Mouse (Mus musculus) large intestine, adult 2 months (tissue): ENCODE data around the gene Il15ra. TPM values are rescaled to one million over a fixed set of nuclear protein-coding genes. Genes with fewer than 3 reads are reported as not detected.

Source experiments
- DNase-seq: peaks from one replicate; pipeline ENCODE4 v3.0.0-alpha.2; 2012; ENCODE audit warnings: low read depth, low spot score
- WGBS: fragments of 180-500 bp; shearing (Covaris S2); methylation state at CpG from one replicate; pipeline ENCODE4 v1.1.7; 2018; 5-methylcytosine and 5-hydroxymethylcytosine counted together
- polyA plus RNA-seq: library from polyadenylated mRNA; depleted of rRNA; stranded (reverse); fragments of >200 nt; gene quantifications from 2 replicates; pipeline ENCODE4 v1.2.3, GENCODE M21; 2012; rRNA removed

The Il15ra gene
- polyA plus RNA-seq = 27.5 and 39.0 TPM in 2 replicates

- DNase-seq = peak; percentile 61
- WGBS = under 1% methylated on average over 37 of the region's 37 CpGs
These were observed at the start of gene Il15ra for GRCm38 (mm10) chr2:11705201-11706025. TSS of gene Il15ra (plus strand) at chr2:11705290.

GRCm38 (mm10) chr2:11657581-11657980 is 47.5 kb upstream of the Il15ra start:
- no peak for DNase-seq
- WGBS = 81% methylated on average over 2 of the region's 2 CpGs

- WGBS = 15% methylated on average over 2 of the region's 2 CpGs
These were observed 45.8 kb upstream of the Il15ra start for GRCm38 (mm10) chr2:11659263-11659662.

GRCm38 (mm10) chr2:11662143-11662906 is 42.8 kb upstream of the Il15ra start:
- no peak for DNase-seq
- 78% methylated on average over 6 of the region's 6 CpGs for WGBS

More at GRCm38 (mm10) chr2:11659263-11659662, 45.8 kb upstream of the Il15ra start:
- DNase-seq = no peak

- no peak for DNase-seq
- WGBS = 88% methylated on average over 1 of the region's 1 CpGs
These were observed 42.2 kb upstream of the Il15ra start for GRCm38 (mm10) chr2:11662907-11663230.

GRCm38 (mm10) chr2:11663961-11664360 is 41.1 kb upstream of the Il15ra start:
- peak; percentile 54 for DNase-seq

GRCm38 (mm10) chr2:11664367-11664766 is 40.7 kb upstream of the Il15ra start:
- 46% methylated on average over 6 of the region's 6 CpGs for WGBS
- DNase-seq = no peak

More at GRCm38 (mm10) chr2:11663961-11664360, 41.1 kb upstream of the Il15ra start:
- 3% methylated on average over 10 of the region's 10 CpGs for WGBS

GRCm38 (mm10) chr2:11664806-11665205 is 40.3 kb upstream of the Il15ra start:
- no peak for DNase-seq
- 74% methylated on average over 4 of the region's 4 CpGs for WGBS

GRCm38 (mm10) chr2:11665326-11665725 is 39.8 kb upstream of the Il15ra start:
- no peak for DNase-seq
- 78% methylated on average over 3 of the region's 3 CpGs for whole genome bisulfite sequencing

GRCm38 (mm10) chr2:11672144-11672543 is 32.9 kb upstream of the Il15ra start:
- WGBS = 22% methylated on average over 3 of the region's 3 CpGs
- no peak for DNase-seq

GRCm38 (mm10) chr2:11679626-11680025 is 25.5 kb upstream of the Il15ra start:
- WGBS = 58% methylated on average over 7 of the region's 7 CpGs
- DNase-seq = no peak

- WGBS = 57% methylated on average over 4 of the region's 4 CpGs
- no peak for DNase-seq
These were observed 22.4 kb upstream of the Il15ra start for GRCm38 (mm10) chr2:11682712-11683111.

- 62% methylated on average over 4 of the region's 4 CpGs for WGBS
- DNase-seq = no peak
These were observed 18.6 kb upstream of the Il15ra start for GRCm38 (mm10) chr2:11686512-11686911.

- WGBS = 12% methylated on average over 3 of the region's 3 CpGs
- no peak for DNase-seq
These were observed 17.7 kb upstream of the Il15ra start for GRCm38 (mm10) chr2:11687436-11687835.

GRCm38 (mm10) chr2:11690201-11690890 is 14.7 kb upstream of the Il15ra start:
- WGBS = 68% methylated on average over 8 of the region's 8 CpGs
- DNase-seq = no peak

GRCm38 (mm10) chr2:11693352-11693751 is 11.7 kb upstream of the Il15ra start:
- WGBS = 90% methylated on average over 4 of the region's 4 CpGs
- DNase-seq = no peak

- DNase-seq = no peak
- 61% methylated on average over 2 of the region's 2 CpGs for WGBS
These were observed 11.0 kb upstream of the Il15ra start for GRCm38 (mm10) chr2:11694104-11694503.

GRCm38 (mm10) chr2:11695867-11696266 is 9.2 kb upstream of the Il15ra start:
- 23% methylated on average over 2 of the region's 2 CpGs for WGBS
- DNase-seq = no peak

GRCm38 (mm10) chr2:11698994-11699393 is 6.1 kb upstream of the Il15ra start:
- WGBS = 62% methylated on average over 5 of the region's 5 CpGs
- no peak for DNase-seq

- no peak for DNase-seq
- WGBS = 86% methylated on average over 2 of the region's 2 CpGs
These were observed 5.2 kb upstream of the Il15ra start for GRCm38 (mm10) chr2:11699905-11700304.
